Mouse (Mus musculus): Measurements from ENCODE around the gene Gm6096.
"Not testable (repeated sequence)": the region's sequence is repeated elsewhere in the genome, so short reads cannot be mapped to it uniquely, and the experiment has no call there.

Gene Gm6096

GRCm38 (mm10) chr7:34250738-34251137 is at the start of gene Gm6096:
TSS of gene Gm6096 (plus strand) at chr7:34251038.
- DNase-seq (ENCODE audit: low spot score in 2 of 2): no peak

DNA sequence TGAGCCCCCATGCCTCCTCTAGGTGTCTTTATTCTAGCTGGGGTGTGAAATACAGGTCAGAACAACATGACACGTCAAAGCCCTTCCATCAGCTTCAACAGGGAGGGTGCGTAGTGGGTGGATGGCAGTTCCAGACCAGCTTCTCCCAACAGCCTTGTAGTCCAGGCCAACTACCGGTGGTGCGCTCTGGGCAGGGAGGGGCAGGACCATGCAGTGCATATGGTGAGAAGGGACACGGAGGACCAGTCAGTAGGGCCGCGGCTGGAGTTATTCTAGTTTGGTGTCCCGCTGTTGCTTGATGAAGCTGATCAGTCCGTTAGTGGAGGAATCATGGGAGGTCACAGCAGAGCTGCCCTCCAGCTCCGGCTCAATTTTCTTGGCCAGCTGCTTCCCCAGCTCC is 48.7 kb upstream of the Gm6096 start:
- DNase-seq (ENCODE audit: low spot score in 2 of 2): not testable (repeated sequence)

DNA sequence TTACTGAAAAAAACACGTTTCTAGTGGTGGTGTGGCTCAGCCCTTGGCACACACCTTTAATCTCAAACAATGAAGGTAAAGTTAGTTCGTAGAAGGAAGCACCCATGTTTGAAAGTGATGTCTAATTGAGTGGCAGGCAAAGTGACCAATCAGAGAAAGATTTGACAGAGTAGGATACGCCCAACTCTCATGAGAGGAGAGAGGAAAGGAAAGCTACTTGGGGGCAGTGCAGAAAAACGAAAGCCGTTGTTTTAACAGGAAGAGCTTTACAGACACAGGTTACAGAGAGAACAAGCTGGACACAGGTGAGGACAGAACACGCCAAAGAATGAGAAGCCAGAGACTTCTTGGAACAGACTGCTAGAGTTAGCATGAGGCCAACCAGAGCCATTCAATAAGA is 44.5 kb upstream of the Gm6096 start:
- DNase-seq (ENCODE audit: low spot score in 2 of 2): no peak

- DNase-seq (ENCODE audit: low spot score in 2 of 2): no peak
Measured at GRCm38 (mm10) chr7:34208027-34208745, 42.7 kb upstream of the Gm6096 start.

DNA sequence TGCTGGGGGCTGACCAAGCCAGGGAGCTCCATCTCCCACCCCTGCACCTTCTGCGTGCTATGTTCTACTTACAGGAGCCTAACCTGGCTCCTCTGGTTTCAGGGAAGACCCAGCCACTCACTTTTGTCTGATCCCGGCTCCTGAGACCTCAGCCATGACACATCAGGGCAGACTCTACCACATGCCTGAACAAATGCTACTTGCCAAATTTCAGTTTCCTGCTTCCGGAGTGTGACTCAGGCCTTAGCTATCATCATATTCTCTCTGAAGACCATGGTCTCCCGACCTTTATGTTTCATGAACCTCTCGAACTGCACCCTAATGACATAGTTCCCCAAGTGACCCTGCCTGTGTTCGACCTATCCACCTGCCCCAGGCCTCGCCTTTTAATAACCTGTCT is 37.6 kb upstream of the Gm6096 start:
- no peak for DNase-seq (ENCODE audit: low spot score in 2 of 2)

GRCm38 (mm10) chr7:34214644-34215043 is 36.2 kb upstream of the Gm6096 start:
- DNase-seq (ENCODE audit: low spot score in 2 of 2): no peak

- no peak for DNase-seq (ENCODE audit: low spot score in 2 of 2)
Measured at GRCm38 (mm10) chr7:34215481-34215880, 35.4 kb upstream of the Gm6096 start.

DNA sequence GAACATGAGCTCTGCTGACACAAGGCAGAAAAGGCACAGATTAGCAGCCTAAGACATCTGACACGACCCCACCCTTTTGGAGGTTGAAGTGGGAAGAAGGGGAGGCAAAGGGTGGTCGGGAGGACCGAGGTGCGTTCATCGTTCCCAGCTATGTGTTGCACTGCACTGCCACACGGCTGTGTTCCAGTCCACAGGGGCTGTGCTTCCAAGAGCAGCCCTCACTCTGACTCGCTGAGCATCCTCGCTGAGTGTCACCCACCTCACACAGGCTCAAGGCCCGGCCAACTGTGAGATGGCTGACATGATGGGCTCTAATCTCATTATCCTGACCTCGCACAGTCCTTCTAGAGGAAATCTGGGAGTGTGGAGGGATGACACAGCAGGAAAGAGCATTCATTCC is 34.4 kb upstream of the Gm6096 start:
- DNase-seq (ENCODE audit: low spot score in 2 of 2): no peak

GRCm38 (mm10) chr7:34218496-34218895 is 32.3 kb upstream of the Gm6096 start:
- no peak for DNase-seq (ENCODE audit: low spot score in 2 of 2)

DNA sequence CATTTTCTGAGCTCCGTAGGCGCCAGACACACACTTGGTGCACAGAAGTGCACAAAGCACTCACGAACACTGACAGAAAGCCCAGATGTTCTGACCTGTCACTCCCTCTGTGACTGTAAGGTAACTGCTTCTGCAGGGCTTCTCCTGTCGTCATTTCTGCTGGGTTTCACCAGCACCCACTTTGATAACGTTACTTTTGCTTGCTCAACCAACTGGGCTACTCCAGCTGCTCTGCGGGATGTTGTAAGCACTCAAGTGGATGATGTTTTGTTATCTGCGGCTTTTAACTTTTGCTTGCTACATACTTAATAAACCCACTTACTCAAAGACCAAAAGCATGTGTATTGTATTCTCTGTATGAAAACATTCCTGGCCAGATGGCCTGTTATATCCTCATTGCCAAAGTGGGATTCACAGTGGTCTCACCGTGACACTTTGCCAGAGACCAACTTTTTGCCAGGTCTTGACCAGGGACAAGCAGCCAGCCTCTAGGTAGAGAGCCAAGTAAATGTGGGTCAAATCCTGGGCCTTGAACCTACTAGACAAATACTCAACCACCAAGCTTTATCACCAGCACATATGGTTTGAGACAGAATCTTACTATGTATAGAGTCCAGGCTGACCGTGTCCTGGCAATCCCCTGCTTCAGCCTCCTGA is 29.1 kb upstream of the Gm6096 start:
- no peak for DNase-seq (ENCODE audit: low spot score in 2 of 2)

GRCm38 (mm10) chr7:34222340-34222739 is 28.5 kb upstream of the Gm6096 start:
- DNase-seq (ENCODE audit: low spot score in 2 of 2): no peak

DNA sequence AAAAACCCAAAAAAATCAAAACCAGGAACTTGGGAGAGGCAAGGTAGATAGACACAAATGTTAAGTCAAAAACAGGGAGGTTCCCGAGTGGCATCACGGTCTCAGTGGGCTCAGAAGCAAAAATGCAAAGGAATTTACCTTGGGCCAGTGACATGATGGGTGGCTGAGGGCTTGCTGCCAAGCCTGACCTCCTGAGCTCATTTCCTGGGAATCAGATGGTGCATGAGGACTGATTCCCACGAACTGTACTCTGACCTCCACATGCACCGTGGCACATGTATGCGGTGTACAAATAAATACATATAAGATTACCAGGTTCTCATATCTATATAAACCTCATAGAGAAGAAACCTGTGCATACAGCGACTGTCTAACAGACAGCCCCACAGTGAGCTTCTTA is 26.5 kb upstream of the Gm6096 start:
- DNase-seq (ENCODE audit: low spot score in 2 of 2): no peak

- no peak for DNase-seq (ENCODE audit: low spot score in 2 of 2)
Measured at GRCm38 (mm10) chr7:34226086-34226485, 24.8 kb upstream of the Gm6096 start.

DNA sequence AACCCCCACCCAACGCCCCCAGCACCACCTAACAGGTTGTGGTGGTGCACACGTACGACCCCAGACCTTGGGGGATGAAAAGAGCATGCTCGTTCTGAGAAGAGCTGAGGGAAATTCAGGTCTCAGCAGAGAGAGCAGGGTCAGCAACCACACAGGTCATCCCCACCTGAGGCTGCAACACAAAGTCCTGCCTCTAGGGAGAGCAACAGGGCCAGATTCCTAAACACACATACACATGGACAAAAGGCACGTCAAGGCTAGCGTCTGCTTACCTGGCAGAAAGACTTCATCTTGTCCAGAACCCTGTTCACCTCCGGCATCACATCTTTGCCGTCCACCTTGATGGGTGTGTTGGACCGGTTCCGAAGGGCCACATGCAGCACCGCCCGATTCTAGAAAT is 24.0 kb upstream of the Gm6096 start:
- DNase-seq (ENCODE audit: low spot score in 2 of 2): no peak

DNA sequence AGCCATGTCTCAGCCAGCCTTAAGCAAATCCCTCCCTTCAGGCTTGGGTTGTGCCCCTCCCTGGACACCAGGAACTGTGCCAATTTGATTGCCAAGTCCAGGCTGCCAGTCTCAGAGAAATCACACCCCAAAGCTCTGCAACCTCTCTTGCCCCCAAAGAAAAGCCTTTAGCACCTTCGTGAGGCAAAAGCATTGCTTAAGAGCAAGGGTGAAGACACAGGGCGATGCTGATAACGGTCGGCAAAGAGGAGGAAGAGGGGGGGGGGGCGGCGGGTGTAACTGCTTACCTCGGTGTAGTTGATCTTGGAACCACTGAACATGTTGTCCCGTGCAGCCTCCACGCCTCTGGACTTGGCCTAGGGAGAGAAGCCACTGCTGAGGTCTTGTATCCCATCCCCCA is 22.2 kb upstream of the Gm6096 start:
- no peak for DNase-seq (ENCODE audit: low spot score in 2 of 2)

- DNase-seq (ENCODE audit: low spot score in 2 of 2): no peak
Measured at GRCm38 (mm10) chr7:34229153-34229552, 21.7 kb upstream of the Gm6096 start.

DNA sequence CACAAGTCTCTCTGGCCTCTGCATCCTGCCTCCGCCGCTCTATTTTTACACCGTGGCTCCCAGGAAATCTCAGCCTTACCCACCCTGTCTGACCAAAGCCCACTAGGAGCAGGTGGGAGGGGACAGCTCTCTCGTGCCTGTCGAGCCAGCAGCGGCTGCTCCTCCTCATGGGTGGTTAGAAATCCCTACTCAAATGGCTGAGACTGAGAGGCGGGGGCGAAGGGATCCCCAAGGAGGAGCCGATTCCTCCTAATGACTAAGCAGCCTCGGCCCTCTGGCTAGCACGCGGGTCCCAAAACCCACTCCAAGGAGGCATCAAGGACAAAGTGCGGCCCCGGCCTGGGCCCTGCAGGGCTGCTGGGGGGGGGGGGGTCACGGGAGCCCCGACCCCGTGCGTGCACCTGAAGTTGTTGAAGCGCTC is 21.1 kb upstream of the Gm6096 start:
- DNase-seq (ENCODE audit: low spot score in 2 of 2): peak in 1 of 2 experiments; percentile 4

DNA sequence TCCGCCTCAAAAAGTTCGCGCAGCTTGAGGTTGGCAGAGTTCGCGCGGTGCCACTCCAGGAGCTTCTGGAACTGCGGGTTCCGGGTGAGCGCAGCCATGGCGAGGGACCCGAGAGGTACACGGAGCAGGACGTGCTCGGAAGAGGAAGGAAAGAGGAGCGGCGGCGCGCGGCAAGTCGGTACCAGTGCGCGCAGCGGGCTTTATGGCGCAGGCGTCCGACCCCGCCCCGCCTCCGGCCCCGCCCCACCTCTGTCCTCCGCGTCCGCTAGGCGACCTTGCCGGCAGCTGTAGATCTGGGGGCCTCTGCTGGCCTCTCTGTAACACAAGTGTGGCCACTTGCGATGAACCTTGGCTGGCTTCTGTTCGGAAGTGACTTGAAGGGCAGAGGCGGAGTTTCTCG is 20.7 kb upstream of the Gm6096 start, which contains the start of gene Gpi1:
Gene Gpi1 (minus strand): TSS at position 221 of the 400 bp plus-strand sequence.
- peak; percentile 69 to 71 for DNase-seq (ENCODE audit: low spot score in 2 of 2)

GRCm38 (mm10) chr7:34232785-34233725 is 17.8 kb upstream of the Gm6096 start:
- DNase-seq (ENCODE audit: low spot score in 2 of 2): no peak

- DNase-seq (ENCODE audit: low spot score in 2 of 2): peak; percentile 94 to 96
Measured at GRCm38 (mm10) chr7:34233909-34234609, 16.8 kb upstream of the Gm6096 start.

Measured in natural killer cell, adult 2 months (primary cell).